Mouse (Mus musculus) urinary bladder, postnatal 25 days (tissue): ENCODE measurements at regions not wholly inside any gene's neighbourhood (a gene's known extent, or its start where the extent isn't known, plus 50 kb on each side); places are given as distances from the start of the nearest gene placed in this dataset.

Source experiments
- DNase-seq: peaks from one replicate; pipeline ENCODE4 v3.0.0; 2022; ENCODE audit warnings: low spot score

- DNase-seq: no peak
These were observed 631.8 kb upstream of the Gm21961 start for GRCm38 (mm10) chr15:65646470-65646869.

GRCm38 (mm10) chr15:65639484-65639883 lies 624.8 kb upstream of the Gm21961 start:
- no peak for DNase-seq

- DNase-seq: peak; percentile 5
These were observed 622.9 kb upstream of the Gm21961 start for GRCm38 (mm10) chr15:65637520-65638184.

- no peak for DNase-seq
These were observed 617.7 kb upstream of the Gm21961 start for GRCm38 (mm10) chr15:65632440-65632839.

GRCm38 (mm10) chr15:65630476-65630875 lies 615.8 kb upstream of the Gm21961 start:
- DNase-seq: no peak

GRCm38 (mm10) chr15:65592718-65593477 lies 578.2 kb upstream of the Gm21961 start:
- no peak for DNase-seq

GRCm38 (mm10) chr15:65585566-65585965 lies 570.9 kb upstream of the Gm21961 start:
- no peak for DNase-seq

- no peak for DNase-seq
These were observed 564.6 kb upstream of the Gm21961 start for GRCm38 (mm10) chr15:65579353-65579752.

- no peak for DNase-seq
These were observed 553.2 kb upstream of the Gm21961 start for GRCm38 (mm10) chr15:65567931-65568330.

- no peak for DNase-seq
These were observed 543.4 kb upstream of the Gm21961 start for GRCm38 (mm10) chr15:65557846-65558835.

GRCm38 (mm10) chr15:65549046-65549445 lies 534.3 kb upstream of the Gm21961 start:
- DNase-seq: no peak

GRCm38 (mm10) chr15:65535606-65536005 lies 520.9 kb upstream of the Gm21961 start:
- no peak for DNase-seq

GRCm38 (mm10) chr15:65532241-65532640 lies 517.5 kb upstream of the Gm21961 start:
- DNase-seq: no peak

- no peak for DNase-seq
These were observed 488.0 kb upstream of the Gm21961 start for GRCm38 (mm10) chr15:65502656-65503055.

GRCm38 (mm10) chr15:65478940-65479339 lies 464.2 kb upstream of the Gm21961 start:
- no peak for DNase-seq

GRCm38 (mm10) chr15:65455203-65455816 lies 440.6 kb upstream of the Gm21961 start:
- no peak for DNase-seq

GRCm38 (mm10) chr15:65452258-65453028 lies 437.7 kb upstream of the Gm21961 start:
- no peak for DNase-seq

GRCm38 (mm10) chr15:65419736-65420135 lies 405.0 kb upstream of the Gm21961 start:
- no peak for DNase-seq
